Comparison of ENCODE assay signal across 23 mouse cellular contexts in genomic region chr1:129675878-129676277, GRCm38 (mm10).
"Had no signal": no experiment of that assay in that cellular context is flagged by ENCODE, and none has a peak within 500 bp of the region (broad histone marks: within the 10 kb centered on the region; RNA-seq: fewer than 3 reads in every experiment).

No protein-coding gene starts in this region.

- DNase-seq: kidney, postnatal 10 days; kidney, postnatal 4 days; left cerebral cortex, postnatal 4 days; liver, postnatal 0 days; lung, embryonic 14.5 days; right cerebral cortex, adult 18-20 months; right cerebral cortex, postnatal 14 days; right cerebral cortex, postnatal 4 days; thymus, adult 2 months; thymus, postnatal 14 days; thymus, postnatal 4 days had no signal

- H3K36me3 ChIP-seq: limb, embryonic 12.5 days; limb, embryonic 15.5 days; midbrain, embryonic 10.5 days; midbrain, embryonic 15.5 days; neural tube, embryonic 12.5 days; neural tube, embryonic 15.5 days had no signal

- H3K27ac ChIP-seq: limb, embryonic 12.5 days; limb, embryonic 15.5 days; liver, embryonic 14.5 days; macrophage; midbrain, embryonic 10.5 days; midbrain, embryonic 15.5 days; neural tube, embryonic 12.5 days; neural tube, embryonic 15.5 days; stomach, postnatal 0 days had no signal

- H3K27me3 ChIP-seq: limb, embryonic 12.5 days; limb, embryonic 15.5 days; midbrain, embryonic 15.5 days; neural tube, embryonic 12.5 days; neural tube, embryonic 15.5 days had no signal

- H3K9ac ChIP-seq: limb, embryonic 12.5 days; limb, embryonic 15.5 days; liver, embryonic 14.5 days; liver, postnatal 0 days; lung, embryonic 14.5 days; midbrain, embryonic 15.5 days; neural tube, embryonic 12.5 days; neural tube, embryonic 15.5 days had no signal

- H3K4me2 ChIP-seq: limb, embryonic 12.5 days; limb, embryonic 15.5 days; liver, embryonic 11.5 days; lung, embryonic 14.5 days; midbrain, embryonic 15.5 days; neural tube, embryonic 12.5 days; neural tube, embryonic 15.5 days had no signal

- ATAC-seq: intestine, postnatal 0 days; liver, postnatal 0 days; lung, postnatal 0 days; midbrain, embryonic 15.5 days had no signal

- H3K9me3 ChIP-seq: limb, embryonic 12.5 days; limb, embryonic 15.5 days; midbrain, embryonic 10.5 days; midbrain, embryonic 15.5 days; neural tube, embryonic 12.5 days; neural tube, embryonic 15.5 days had no signal

- H3K4me1 ChIP-seq: limb, embryonic 12.5 days; limb, embryonic 15.5 days; midbrain, embryonic 10.5 days; neural tube, embryonic 12.5 days; neural tube, embryonic 15.5 days had no signal

- H3K4me3 ChIP-seq: limb, embryonic 12.5 days; limb, embryonic 15.5 days; midbrain, embryonic 10.5 days; midbrain, embryonic 15.5 days; neural tube, embryonic 12.5 days; neural tube, embryonic 15.5 days had no signal
